Mouse (Mus musculus) right cerebral cortex, postnatal 36 days (tissue): Measurements from ENCODE around the gene Fblim1.

Source experiments
- DNase-seq, 2 experiments: peaks; one replicate each; pipeline ENCODE4 v3.0.0; 2022; ENCODE audit warnings: low spot score in 2 of 2, mixed read lengths in 1 of 2

Gene Fblim1

DNA sequence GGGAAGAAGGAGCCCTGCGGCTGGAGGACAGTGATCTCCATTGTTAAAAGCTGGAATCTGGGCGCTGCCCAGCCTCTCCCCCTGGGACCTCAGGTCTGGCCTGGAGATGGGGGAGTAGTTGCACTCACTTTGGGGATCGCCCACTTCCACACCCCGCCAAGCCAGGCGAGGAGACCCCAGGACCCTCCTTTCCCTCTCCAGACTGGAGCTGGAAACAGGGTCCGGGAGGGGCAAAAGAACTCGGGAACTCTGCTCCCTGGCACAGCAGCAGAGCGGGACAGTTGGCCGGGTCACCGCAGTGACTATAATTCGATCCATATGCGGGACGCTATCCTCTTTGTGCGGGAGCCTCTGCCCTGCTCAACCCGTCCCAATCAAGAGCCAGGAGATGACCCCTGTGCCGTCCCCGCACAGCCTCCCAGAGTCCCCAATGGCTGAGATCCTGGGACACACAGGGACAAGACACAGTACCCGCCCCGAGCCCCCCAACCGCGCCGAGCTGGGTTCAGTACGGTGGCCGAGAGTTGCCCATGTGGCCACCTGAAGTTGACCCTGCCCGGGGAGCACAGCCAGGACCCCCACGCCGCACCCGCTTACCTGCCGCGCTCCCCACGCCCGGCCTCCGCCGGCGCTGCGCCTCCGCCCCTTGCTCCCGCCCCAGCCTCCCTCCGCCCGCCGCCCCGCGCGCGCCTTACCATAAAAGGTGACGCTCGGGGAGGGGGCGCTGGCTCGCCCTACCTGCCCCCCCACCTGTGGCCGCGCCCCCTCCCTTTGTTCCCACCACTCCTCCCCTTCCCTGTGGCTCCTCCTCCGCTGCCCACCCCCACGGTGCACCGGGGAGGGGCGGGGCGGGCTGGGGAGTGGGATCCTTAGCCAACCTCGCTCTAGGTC, 6.4 kb downstream of the Fblim1 start:
- DNase-seq = no peak

DNA sequence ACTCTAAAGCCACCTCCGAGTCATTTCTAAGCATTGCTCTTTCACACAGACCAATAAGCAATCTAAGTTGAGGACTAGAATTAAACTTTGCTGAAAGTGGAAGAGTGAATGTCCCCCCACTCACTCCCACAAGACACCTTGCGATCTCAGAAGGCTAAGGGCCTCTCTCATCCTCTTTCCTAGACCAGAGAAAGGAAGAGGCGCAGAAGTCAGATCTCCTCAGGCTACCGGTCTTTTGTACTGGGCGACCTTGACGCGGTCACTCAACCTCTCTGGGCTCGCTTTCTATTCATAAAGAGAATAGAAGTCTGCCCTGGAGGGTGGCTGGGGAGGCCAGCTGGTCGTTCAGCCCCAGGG, 7.0 kb downstream of the Fblim1 start:
- DNase-seq = no peak

DNA sequence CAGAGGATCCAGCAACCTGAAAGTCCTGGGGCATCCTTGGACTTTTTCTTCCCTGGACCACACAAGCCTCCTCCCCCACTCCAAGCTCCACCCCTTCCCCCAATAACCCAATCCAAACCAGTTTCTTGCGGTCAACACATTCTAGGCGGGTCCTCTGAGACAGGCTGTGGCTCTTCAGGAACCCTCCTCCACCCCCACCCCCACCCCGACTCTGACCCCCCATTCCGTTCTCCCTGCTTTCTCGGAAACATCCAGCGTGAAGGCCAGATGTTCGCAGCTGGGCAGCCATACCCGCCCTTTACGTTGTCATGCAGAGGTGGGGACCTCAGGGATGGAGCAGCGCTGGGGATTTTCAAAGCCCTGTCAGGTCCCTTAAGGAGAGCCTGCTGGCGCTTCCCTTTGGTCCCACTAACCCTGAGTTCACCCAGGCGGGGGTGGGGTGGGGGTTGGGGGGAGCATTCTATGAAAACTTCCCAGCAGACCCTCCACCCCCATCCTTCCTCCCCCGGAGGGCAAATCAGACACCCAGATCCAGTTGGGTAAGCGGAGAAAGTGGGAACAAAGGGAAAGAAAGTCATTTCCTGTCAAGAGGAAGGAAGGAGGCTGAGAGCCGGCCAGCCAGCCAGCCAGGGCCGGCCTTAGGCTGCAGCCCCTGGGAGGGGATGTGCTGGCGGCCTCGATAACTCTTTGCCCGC, 7.5 kb downstream of the Fblim1 start:
- no peak for DNase-seq

DNA sequence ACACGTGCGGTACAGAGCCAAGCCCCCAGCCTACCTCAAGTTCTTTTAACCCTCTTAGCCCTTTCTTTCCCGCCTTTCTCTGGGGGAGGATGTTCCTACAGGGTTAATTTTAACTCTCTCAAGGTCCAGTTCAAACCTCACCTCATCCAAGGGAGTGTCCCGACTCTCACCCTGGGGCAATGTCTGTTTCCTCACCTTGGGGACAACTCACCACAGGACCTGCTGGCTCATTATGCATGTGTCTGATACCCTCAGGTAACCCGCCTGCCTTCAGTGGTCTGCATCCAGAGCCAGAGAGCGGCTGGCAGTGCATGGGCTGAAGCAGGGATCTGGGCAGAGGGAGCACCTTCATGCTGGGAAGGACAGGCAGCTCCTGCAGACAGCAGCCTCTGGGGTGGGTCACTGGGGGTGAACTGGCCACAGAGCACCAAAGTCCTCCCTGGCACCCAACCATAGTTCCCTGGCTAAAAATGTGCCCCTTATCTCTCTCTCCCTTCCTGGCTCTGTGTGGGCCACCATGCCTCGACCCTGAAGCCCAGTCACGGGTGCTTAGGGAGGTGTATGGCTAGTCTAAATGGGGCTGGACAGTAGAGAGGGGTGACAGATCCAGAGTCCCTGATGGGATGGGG, 9.1 kb downstream of the Fblim1 start:
- no peak for DNase-seq

DNA sequence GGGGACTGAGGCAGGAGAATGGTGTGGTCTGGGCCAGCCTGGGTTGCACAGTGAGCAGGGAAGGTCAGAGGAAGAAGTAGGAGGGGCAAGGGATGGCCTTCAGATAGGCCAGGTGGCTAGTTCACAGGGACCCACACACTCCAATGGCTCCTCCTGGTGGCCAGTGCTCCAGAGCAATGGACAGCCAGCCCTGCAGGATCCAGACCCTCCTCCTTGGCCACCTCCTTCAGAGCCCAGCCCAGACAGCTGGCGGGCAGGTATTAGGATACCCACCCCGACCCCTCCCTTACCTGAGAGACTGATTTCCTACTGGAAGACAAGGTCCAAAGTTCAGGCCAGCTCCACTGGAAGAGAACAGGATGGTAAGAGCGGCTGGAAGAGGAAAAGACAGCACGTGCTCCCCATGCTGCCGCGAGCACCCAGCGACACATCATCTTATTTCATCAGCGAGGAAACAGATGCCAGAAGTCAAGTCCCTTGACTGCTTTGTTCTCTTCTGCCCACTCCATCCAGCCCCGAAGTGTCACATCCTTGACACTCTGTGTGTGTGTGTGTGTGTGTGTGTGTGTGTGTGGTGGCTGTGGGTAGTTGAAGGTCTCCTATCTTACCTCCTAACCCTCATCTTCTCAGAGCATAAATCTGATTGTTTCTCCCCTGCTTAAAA, 10.2 kb downstream of the Fblim1 start:
- DNase-seq = no peak

DNA sequence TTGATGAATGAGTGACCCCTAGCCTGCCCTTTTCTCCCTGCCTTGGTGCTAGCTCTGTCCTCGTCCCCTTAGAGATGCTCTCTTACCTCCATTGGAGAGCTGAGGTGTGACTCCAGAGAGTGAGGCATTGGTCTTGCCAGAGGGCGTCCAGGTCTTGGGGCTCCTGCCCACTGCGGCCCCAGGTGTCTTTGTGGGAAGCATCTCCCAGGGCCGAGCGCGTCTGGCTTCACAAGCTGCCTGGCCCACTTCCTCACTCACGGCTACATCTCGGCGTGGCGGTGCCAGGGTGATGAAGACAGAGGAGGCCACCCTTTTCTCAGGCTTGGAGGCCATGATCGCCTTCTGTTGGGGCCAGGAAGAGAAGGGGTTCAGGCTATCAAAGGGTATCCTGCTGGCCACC, 10.8 kb downstream of the Fblim1 start:
- DNase-seq = no peak

DNA sequence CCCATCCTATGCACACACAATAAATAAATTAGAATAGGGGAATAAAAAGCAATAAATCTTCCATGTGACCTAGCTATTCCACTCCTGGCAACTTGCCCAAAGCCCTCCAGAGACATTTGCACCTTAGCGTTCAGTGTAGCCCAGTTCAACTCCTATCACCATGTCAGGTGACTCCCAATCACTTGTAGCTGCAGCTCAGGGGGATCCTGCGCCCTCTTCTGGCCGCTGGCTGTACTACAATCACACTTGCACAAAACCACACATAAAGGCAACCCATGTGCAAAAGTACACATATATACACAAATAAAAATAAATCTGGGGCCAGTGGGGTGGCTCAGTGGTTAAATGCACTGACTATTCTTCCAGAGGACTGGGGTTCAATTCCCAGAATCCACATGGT, 14.3 kb downstream of the Fblim1 start:
- no peak for DNase-seq

DNA sequence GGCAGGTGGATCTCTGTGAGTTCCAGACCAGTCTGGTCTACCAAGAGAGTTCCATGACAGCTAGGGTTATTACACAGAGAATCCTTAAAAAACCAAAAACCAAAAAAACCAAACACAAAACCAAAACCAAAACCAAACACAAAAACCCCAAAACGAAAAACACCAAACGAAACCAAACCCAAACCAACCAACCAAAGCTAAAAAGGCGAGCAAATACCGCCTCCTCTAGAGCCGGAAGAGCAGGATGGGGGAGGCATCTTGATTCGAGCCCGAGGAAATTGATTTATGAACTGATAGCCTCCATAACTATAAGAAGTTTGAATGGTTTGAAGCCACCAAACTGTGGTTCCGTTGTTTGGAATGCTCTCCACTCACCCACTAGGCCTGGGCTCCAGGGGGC, 22.0 kb downstream of the Fblim1 start:
- DNase-seq = no peak

DNA sequence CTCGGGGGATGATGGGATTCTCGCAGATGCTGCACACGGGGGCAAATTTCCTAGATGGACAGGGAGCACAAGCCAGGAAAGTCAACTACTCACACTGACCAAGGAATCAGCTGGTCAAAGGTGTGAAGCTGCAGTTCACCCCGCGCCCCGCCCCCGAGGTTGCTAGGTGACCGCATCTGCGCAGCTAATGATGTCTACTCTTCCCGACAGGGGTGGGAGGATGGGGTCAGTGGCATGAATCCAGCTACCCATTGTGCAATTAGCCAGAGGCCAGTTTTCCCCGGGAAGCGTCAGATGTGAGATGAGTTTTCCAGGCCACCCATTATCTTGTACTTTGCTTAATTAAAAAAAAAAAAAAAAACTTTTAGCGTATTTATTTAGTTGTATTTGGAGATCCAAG, 24.8 kb downstream of the Fblim1 start:
- no peak for DNase-seq

DNA sequence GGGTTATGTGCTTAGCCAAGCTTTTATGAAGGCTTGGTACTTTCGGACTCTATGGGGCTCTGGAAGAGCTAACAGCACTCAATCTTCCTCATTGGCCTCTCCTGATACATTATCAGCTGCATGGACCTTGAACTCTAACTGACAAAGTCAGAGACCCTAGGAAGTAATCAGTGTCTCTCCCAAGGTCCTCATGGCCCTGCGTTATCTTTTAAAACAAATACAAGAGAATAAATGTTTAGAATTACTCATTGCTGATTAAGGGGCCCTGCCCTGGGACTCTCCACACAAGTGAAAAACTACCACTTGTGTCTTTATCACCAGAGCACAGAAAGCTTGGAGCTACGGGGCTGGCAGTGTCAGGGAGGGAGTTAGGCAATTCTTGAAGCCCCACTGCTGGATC, 27.1 kb downstream of the Fblim1 start:
- no peak for DNase-seq

DNA sequence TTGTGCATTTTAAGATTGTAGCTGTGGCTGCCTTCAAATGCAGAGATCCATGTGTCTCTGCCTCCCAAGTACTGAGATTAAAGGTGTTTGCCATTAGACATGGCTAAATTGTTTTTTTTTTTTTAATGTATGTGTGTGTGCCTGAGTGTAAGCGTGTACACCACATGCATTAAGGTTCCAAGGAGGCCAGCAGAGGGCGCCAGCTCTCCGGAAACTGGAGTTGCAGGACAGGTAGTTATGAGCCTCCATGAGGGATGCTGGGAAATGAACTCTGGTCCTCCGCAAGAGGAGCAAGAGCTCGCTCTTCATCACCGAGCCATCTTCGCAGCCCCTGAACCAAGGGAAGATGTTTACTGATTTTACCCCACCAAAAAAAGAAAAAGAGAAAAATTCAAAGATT, 29.0 kb downstream of the Fblim1 start:
- no peak for DNase-seq

DNA sequence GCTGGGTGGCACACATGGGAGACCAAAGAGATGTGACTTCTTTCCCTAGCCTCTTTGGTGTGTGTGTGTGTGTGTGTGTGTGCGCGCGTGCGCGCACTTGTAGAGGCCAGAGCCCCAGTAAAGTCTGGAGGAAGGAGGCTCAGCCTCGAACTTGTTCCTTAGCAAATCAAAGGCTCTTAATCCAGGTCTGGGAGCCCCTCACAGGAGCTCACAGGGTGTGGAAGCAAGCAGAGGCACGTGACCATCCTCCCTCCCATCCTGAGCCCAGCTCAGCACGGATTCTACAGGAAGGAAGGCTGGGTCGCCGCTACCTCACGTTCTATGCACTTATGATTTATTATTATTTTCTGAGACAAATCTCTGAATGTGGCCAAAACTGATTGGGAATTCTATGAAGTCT, 29.5 kb downstream of the Fblim1 start:
- no peak for DNase-seq

DNA sequence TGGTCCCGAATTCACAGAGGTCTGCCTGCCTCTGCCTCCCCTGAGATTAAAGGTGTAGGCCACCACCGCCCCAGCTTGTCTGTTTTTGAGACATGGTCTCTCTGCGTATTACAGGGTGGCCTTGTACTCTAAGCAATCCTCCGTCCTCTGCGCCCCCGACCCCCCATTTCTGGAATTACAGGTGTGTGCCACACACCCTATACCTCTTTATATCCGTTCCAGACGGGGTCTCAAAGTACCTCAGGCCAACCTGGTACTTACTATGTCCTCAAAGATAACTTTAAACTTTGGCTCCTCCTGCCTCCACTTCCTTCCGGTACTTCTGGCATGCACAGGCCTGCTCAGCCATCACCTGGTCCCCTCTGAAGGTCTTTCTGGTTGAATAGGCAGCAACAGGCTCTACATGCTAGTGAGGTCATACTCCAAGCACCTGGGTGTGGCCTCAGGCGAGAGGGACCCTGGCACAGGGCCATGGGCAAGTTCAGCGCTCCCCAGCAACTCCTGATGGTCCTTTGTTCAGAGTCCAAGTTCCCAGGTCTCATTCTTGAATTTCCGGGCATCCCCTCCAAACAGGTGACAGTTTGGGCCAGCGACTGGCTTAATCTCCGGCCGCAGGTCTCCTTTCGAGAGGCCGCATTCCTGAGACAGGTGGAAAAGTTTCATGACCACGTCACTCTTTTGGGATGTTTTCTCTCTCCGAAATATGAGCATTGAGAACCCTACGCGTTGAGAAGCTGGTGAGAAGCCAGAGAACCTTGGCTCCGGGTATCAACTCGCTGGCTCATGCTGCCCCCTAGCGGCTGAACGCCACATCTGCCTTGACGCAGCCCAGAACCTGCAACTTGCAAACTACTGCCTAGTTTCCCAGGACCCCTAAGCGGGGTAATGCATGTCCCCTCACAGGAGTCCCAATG, 30.9 kb downstream of the Fblim1 start:
- peak; percentile 41 to 57 for DNase-seq

DNA sequence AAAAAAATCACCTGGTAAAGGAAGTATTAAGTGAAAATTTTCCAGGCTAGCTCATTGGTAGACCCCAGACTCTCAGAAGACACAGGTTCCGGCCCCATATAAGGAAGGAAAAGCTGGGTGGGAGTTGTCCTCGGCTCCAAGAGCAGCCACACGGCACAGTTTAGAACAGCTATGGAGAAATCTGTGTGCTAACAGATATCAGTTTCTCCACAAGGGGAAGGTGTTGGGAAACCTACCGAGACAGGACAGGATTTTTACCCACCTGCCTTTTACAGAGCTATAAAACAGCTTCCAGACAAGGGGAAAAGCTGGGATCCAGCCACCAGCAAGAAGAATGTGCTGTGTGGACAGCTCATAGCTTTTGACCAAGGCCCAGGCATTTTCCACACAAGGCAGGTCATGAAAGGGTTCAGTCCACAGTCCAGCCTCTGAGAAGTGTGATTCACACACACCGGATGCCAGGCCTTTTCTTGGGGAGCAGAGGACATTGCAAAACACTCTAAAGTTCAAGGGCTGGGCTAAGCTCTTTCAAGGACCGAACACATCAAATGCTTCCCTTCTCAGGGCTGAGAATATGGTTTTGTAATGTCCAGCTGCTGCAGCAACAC, 32.4 kb downstream of the Fblim1 start:
- no peak for DNase-seq

DNA sequence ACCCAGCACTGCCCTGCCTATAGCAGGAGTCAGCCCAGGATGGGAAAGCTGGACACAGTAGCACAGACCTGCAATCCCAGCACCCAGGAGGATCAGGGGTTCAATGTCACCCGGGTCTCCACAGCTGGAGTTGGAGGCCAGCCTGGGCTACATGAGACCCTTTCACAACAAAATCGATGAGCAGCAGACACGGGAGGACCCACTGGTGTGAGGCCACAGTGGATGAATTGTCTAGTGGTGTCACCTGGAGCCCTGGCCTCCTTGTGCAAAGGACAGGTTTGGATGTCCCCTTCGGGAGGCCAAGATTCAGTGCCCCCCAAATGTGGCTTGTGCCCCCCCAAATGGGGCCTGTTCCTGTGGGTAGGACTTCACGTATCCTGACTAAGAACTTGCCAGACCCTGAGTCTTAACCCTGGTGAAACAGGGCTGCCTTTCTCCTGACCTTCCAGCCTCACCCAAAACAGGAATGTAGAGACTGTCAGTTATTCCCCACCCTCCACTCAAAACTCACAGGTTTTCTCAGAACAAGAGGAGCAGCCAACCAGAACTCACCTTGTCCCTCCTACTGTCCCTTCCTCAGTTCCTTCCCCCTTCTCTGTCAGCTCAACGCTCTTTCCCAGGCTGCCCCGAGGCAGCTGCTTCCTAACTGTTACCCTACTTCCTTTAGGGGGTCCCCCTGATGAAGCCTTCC, 33.1 kb downstream of the Fblim1 start:
- DNase-seq = no peak

DNA sequence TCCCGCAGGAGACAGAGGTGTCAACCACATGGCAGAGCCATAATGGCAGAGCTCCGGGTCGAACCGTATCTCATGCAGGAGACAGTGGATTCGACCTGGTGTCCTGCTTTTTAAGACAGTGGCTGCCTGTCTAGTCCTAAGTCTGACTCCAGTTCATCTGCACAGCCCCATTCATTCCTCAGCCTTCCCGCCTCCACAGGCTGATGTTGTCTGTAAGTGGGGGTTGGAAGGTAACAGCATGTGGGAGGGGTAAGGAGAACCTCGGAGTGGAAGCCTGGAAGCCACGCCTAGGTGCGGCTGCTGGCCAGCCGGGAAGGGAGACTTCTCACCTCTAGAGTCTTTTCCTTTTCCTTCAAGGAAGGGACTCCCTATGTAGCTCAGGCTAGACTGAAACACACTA, 34.0 kb downstream of the Fblim1 start:
- no peak for DNase-seq

DNA sequence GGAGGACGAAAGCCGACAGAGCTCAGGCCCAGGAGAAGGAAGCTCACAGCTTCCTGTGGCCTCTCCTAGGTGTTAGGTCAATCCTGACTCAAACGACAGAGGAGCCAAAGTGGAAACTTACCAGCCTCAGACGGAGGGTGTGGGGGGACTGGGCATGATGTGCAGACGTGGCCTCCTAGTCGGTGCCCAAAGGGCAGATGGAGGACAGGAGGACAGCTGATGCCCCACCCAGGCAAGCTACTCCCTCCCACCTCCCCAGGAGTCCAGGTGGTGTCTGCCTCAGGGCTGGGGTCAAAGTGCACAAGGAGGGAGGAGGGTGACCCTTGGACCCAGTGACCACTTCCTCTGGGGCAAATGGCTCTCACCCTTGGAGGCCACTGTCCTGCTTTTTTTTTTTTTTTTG, 34.6 kb downstream of the Fblim1 start:
- DNase-seq = no peak

DNA sequence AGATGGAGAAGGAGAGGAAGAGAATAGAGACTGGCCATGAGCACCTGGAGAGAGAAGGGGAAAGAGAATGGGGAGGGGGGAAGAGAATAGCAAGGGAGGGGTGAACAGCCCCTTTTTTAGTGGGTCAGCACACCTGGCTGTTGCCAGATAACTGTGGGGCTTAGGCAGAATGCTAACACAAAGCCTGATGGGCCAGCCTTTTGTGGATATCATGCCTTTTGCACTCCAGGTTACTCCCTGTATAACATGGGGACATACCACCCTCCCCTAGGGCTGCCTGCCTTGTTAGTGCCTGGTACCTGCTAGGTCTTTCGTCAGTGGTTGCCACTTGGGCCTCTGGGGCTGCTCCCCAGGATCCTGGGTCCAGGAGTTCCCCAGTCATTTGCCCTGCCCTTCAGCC, 35.1 kb downstream of the Fblim1 start:
- no peak for DNase-seq

DNA sequence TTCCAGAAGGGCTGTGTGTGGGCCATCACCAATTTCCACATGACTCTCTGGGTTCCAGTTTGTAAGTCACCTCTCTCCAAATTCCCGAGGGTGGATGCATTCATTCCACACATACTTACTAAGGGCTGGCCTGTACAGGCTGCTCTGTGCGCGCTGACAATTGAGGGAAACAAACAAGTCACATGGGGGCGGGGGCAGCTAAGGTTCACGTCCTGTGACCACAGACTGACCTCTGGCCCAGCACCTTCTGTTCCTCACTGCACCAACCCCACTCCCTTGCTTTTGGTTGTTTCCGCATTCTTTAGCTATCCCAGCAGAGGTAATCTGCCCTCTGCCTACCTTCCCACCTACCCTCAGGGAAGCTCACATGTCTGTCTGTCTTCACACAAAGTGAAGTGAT, 35.9 kb downstream of the Fblim1 start:
- DNase-seq = no peak

DNA sequence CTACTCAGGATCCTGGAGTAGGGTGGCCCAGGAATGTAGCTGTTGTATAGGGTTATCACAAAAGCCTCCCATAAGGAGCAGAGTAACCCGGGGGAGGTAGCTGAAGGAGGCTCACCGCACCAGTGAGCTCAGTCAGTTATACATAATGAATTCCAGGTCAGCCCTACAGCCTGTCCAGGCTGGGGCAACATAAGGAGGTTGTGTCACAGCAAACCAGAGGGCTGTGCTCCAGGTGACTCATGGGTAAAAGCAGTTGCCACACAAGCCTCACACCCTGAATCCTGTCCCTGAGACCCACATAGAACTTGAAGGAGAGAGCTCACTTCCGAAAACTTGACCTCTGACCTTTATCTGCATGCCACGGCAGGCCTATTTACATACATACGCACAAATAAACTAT, 36.9 kb downstream of the Fblim1 start:
- no peak for DNase-seq
